Mouse (Mus musculus) liver, embryonic 14.5 days (tissue): ENCODE measurements at regions not wholly inside any gene's neighbourhood (a gene's known extent, or its start where the extent isn't known, plus 50 kb on each side); places are given as distances from the start of the nearest gene placed in this dataset.

Experiments used
- CTCF ChIP-seq: IDR thresholded peaks from 2 replicates; pipeline ENCODE4 v1.5.1; 2016; ENCODE audit warnings: antibody characterized with exemption, low read depth, control low read depth
- EP300 ChIP-seq: IDR thresholded peaks from 2 replicates; pipeline ENCODE4 v1.6.1; 2016; ENCODE audit warnings: antibody characterized with exemption, low read depth

GRCm38 (mm10) chr6:100140581-100141114 lies 146.6 kb downstream of the Rybp start:
- TF ChIP-seq CTCF: no peak
- TF ChIP-seq EP300: no peak
